Comparison of ENCODE assay signal across 22 mouse cellular contexts in the genomic region with DNA sequence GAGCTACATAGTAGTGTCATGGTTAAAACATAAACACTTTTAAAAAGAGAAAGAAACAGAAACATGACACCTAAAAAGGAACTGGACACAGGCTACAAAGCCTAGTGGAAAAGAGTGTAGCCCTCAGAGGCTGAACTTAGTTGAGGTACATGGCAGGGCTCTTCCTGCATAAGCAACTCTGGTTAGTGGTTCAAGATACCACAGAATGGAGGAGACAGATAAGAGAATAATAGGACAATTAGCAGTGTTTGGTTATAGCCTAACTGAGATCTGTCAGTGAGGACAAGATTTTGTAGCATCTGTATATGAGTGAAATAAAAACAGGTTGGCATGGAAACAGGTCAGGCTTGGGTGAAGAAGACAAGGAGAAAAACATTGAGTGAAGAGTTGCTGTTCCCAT.
"Had no signal": no experiment of that assay in that cellular context is flagged by ENCODE, and none has a peak within 500 bp of the region (broad histone marks: within the 10 kb centered on the region; RNA-seq: fewer than 3 reads in every experiment).

No protein-coding gene starts in this region.

- ATAC-seq: hindbrain, postnatal 0 days; intestine, embryonic 16.5 days; liver, embryonic 12.5 days had no signal

- H3K4me1 ChIP-seq: heart, embryonic 13.5 days; heart, embryonic 15.5 days; hindbrain, embryonic 13.5 days; hindbrain, embryonic 15.5 days; limb, embryonic 13.5 days; limb, embryonic 15.5 days; liver, embryonic 12.5 days had no signal

- H3K36me3 ChIP-seq: heart, embryonic 13.5 days; heart, embryonic 15.5 days; hindbrain, embryonic 13.5 days; hindbrain, embryonic 15.5 days; limb, embryonic 13.5 days; limb, embryonic 15.5 days; liver, embryonic 12.5 days had no signal

- DNase-seq: gastrocnemius, adult 2 months; gastrocnemius, postnatal 10 days; gastrocnemius, postnatal 25 days; heart, adult 18-20 months; heart, postnatal 14 days; heart, postnatal 36 days; kidney, adult 11 months; kidney, adult 8-10 months; kidney, postnatal 10 days; kidney, postnatal 25 days; layer of hippocampus, adult 9-11 months; layer of hippocampus, postnatal 36 days; left cerebral cortex, postnatal 4 days had no signal

- H3K27ac ChIP-seq: gastrocnemius, adult 2 months; heart, embryonic 13.5 days; heart, embryonic 15.5 days; hindbrain, embryonic 13.5 days; hindbrain, embryonic 15.5 days; hindbrain, postnatal 0 days; limb, embryonic 13.5 days; limb, embryonic 15.5 days; liver, embryonic 12.5 days had no signal

- H3K27me3 ChIP-seq: heart, embryonic 13.5 days; heart, embryonic 15.5 days; hindbrain, embryonic 13.5 days; hindbrain, embryonic 15.5 days; limb, embryonic 13.5 days; limb, embryonic 15.5 days had no signal

- H3K4me3 ChIP-seq: gastrocnemius, adult 2 months; heart, embryonic 13.5 days; heart, embryonic 15.5 days; hindbrain, embryonic 13.5 days; hindbrain, embryonic 15.5 days; limb, embryonic 13.5 days; limb, embryonic 15.5 days; liver, embryonic 12.5 days had no signal

- H3K9me3 ChIP-seq: heart, embryonic 13.5 days; heart, embryonic 15.5 days; hindbrain, embryonic 13.5 days; hindbrain, embryonic 15.5 days; limb, embryonic 13.5 days; limb, embryonic 15.5 days; liver, embryonic 12.5 days had no signal
